Mouse (Mus musculus) lung, postnatal 14 days (tissue): Measurements from ENCODE around the gene Cort.
"Not testable (repeated sequence)": the region's sequence is repeated elsewhere in the genome, so short reads cannot be mapped to it uniquely, and the experiment has no call there.

Experiments used
- DNase-seq: peaks from one replicate; pipeline ENCODE4 v3.0.0; 2021

Cort gene

DNA sequence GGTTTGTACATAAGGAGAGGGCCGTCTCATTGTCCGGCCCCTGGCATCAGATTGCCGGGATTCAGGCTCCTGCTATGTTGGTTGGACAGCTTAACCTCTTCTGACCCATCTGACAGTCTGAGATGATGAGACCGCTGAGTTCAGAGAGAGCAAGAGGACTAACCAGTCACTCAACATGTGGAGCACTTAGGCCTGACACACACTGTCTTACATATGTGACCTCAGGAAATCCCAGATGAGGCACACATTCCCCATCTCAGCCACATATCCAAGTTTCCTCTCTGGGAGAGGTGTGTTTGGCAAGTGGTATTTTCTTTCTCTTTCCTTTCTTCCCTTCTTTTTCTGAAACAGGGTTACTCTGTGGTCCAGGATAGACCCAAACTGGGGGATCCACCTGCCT lies 18.6 kb upstream of the Cort start:
- DNase-seq = no peak

DNA sequence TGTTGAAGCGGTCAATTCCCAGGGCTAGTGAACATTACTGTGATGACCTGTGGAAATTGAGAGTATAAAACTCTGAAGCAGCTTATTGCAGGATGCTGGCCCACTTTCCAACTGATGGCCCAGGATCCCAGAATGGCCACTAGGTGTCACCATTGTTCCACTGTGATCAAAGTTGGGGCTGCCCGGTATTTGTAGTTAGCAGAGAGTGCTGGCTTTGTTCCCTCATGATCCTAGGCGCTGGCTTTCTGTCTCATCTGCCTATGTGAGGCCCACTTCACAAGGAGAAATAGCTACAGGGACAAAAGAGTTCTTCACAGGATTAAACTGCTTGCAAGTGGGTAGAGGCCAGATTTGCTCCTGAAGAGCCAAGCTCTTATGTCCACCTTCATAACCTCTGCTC lies 17.9 kb upstream of the Cort start:
- DNase-seq = peak; percentile 84

GRCm38 (mm10) chr4:149143594-149143993 lies 17.0 kb upstream of the Cort start:
- DNase-seq = no peak

- DNase-seq = no peak
Observed at GRCm38 (mm10) chr4:149138515-149138914, 12.0 kb upstream of the Cort start.

GRCm38 (mm10) chr4:149136982-149137770 lies 10.6 kb upstream of the Cort start, which contains the start of gene Cenps:
Gene Cenps (minus strand): TSS chr4:149137629.
- DNase-seq = peak; percentile 91

- no peak for DNase-seq
Observed at GRCm38 (mm10) chr4:149136116-149136850, 9.7 kb upstream of the Cort start.

DNA sequence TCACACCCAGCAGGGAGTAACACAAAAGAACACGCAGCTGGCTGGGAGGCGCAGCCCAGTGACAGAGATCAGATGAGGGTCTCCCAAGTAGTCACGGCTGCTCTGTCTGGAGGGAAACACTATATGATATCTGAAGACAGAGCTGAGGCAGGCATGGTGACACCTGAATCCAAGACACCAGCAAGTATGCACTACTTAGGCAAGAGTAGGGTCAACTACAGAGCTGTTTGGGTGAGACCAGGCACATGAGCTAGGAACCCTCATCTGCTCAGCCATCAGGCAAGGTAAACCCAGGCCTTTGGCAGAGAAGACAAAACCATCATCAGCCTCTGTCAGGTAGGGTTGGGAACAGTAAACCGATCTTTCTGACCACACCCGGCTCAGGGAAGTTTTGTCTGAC lies 6.8 kb upstream of the Cort start:
- DNase-seq = no peak

DNA sequence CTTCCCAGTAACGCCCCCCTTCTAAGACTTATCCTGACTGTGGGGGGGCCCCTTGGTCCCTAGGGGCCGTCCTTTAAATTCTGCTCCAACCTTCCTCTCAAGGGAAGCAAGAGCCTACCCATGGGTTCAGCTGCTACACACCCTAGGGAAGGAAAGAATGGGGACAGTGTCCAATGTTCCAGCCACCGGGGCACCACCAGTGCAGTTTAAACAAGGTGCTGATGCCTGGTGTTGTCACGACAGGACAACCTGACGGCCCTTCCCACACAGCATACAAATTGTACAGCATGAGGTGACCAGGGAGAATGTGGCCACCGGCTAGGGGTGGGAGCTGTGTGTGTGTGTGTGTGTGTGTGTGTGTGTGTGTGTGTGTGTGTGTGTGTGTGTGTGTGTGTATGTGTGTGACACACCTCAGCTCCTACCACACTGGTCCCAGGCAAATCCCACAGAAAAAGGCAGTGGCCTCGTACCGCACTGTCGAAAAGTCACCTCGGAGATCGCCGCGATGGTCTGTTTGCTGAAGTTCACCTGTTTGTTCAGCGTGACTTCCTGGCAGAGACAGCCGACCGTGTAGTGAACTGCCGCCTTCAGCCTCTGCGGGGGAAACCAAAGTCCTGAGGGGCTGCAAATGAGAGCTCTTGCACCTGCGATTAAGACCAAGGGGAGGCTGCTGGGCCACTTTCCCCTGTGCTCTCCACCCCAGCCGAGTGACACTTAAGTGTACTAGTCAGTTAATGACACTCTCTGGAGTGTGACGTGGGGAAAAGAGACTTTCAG lies 5.4 kb upstream of the Cort start:
- DNase-seq = no peak

GRCm38 (mm10) chr4:149131021-149131752 lies 4.6 kb upstream of the Cort start:
- DNase-seq = no peak

GRCm38 (mm10) chr4:149128467-149128866 lies 1.9 kb upstream of the Cort start:
- no peak for DNase-seq

GRCm38 (mm10) chr4:149126115-149126509 lies 451 bp downstream of the Cort start:
- no peak for DNase-seq

DNA sequence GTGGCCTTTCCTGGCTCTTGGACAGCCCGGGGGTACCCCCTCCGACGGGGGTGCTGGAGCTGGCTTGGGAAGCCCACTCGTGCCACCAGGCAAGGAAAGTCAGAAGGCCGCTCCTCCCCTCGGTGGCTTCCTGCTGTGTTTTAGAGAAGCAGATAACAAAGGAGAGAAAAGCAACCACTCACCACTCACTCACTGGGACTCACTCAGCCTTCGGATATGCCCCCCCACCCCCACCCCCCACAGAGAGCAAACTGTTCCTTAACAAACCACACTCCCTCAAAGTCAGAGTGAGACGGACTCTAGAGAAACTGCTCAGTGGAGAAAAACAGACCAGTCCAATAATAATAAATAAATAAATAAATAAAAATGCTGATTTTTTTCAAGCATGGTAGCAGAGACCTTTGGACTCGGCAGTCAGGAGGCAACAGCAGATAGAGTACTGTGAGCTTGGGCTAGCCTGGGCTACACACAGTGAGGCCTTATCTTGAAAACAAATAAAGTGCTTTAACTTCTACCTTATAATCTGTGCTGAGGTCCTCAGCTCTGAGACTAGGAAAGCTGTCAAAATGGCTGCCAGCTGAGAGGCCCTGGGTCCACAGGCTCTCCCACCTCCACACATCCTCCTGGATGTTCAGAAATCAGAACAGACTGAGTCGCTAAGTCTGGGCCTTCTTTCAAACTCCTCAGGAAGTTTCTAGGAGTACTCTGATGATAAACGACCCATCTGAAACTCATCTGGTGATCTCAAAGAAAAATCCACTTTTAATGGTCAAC lies 1.0 kb downstream of the Cort start:
- DNase-seq = no peak

DNA sequence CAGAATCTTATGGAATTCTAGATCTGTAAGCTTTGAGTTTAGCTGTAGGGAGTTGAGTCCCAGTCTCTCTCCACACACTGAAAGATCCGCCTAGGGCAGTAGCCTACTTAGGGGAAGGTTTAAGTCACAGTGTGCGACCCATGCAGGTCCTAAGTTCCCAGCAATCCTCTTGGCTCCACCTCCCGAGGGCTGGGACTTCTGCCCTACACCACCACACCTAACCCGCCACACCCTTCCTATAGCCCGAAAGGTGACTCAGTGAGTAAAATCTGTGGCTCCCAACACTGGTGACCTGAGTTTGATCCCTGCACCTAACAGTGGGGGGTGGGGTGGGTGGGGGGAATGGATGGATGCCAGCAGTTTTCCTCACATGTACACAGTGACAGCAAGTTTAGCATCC lies 3.1 kb downstream of the Cort start:
- DNase-seq = no peak

DNA sequence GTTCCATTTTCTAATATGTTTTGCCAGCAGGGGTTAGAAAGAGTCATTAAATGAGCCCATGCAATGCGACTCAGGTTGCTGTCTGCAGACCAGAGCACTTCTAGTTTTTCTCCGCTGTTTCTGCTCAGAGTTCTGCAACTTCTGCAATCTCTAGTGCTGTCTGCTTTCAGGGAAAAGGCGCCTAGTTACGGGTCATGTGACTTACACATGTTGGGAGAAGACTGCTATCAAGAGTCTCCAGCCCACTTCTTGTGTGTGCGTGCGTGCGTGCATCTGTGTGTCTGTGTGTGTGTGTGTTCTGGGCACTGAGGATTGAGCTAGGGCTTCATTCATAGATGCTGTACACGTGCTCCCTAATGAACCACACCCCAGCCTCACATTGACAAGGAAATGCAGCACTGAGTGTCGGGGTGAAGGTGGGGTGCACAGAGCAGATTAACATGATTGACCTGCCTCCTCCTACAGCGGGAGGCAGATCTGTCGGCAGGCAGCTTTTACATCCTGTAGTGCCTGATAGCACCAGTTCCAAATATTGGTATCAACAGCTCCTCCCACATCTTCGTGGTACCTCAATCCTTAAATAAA lies 6.5 kb downstream of the Cort start:
- not testable (repeated sequence) for DNase-seq

GRCm38 (mm10) chr4:149103875-149104561 lies 22.5 kb downstream of the Cort start, which contains the start of gene Dffa:
Gene Dffa (plus strand): TSS chr4:149104146.
- peak; percentile 91 for DNase-seq

- no peak for DNase-seq
Observed at GRCm38 (mm10) chr4:149101456-149101855, 25.1 kb downstream of the Cort start.

DNA sequence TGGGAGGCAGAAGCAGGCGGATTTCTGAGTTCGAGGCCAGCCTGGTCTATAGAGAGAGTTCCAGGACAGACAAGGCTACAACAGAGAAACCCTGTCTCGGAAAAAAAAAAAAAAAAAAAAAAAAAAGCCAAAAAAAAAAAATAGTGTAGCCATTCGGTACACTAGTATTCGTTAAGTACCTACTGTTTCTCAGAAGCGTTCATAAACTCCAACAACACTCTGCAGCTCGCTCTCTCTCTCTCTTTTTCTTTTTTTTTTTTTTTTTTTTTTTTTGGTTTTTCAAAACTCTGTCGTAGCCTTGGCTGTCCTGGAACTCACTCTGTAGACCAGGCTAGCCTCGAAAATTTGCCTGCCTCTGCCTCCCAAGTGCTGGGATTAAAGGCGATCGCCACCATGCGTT lies 26.1 kb downstream of the Cort start:
- not testable (repeated sequence) for DNase-seq

- DNase-seq = peak; percentile 89
Observed at GRCm38 (mm10) chr4:149099369-149100017, 27.1 kb downstream of the Cort start, which contains the start of gene Pex14. Gene Pex14 (minus strand): TSS chr4:149099876.

- no peak for DNase-seq
Observed at GRCm38 (mm10) chr4:149098571-149098970, 28.0 kb downstream of the Cort start.

GRCm38 (mm10) chr4:149097956-149098355 lies 28.6 kb downstream of the Cort start:
- no peak for DNase-seq
